Mouse (Mus musculus): ENCODE measurements at regions not wholly inside any gene's neighbourhood (a gene's known extent, or its start where the extent isn't known, plus 50 kb on each side); places are given as distances from the start of the nearest gene placed in this dataset.

DNA sequence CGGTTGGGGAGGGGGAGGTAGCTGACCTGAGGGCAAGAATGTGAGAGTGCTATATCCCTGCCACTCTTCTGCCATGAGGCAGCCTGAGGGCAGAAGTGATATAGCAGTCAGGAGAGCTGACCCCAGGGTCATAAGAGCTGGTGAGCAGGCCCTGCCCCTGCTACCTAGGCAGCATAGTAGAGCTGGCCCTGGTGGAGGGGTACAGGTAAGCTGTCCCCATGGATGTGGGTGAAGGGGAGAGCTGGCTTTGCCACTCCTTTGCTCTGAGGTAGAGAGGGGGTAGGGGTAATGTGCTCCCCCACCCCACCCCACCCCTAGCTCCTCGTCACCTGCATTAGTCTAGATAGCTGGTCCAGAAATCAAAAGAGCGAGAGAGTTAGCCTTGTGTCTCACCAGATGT, 61.3 kb upstream of the Gm3839 start:
- Histone ChIP-seq H3K27me3 (no peaks in the 10 kb centered on the region), H3K27ac (replicated peaks) (no peak overlapping the region), H3K4me3 (replicated peaks) (no peak overlapping the region), H3K4me2 (replicated peaks) (no peak overlapping the region), H3K4me1 (no peaks in the 10 kb centered on the region), H3K9ac (no peak overlapping the region), H3K9me3 (replicated peaks) (no peaks in the 10 kb centered on the region), H3K36me3 (no peaks in the 10 kb centered on the region)
- ATAC-seq (ENCODE audit: insufficient number of reproducible peaks, low FRiP score, low TSS enrichment, low read depth) = 0 out of 2 replicates have a peak, but pooled peaks have one; percentile 24
- 90% methylated on average over 3 of the region's 3 CpGs for WGBS

DNA sequence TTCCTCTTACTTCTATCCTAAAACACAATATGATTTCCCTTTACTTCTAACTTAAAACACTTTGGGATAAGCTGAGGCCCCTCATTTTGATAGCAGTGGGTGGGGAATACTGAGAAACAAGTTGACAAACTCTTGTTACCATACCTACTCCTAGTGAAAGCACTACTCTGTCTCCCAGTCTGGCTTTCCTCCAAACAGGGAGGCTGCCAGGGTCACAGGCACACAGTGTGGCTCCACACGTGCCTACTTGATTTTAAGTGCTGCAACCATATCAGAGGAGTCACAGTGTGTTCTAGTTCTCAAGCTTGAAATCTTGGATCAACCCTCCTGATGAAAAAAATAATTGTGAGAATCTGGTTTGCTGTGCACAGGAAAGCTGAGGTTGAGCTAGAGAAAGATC, 65.8 kb upstream of the Gm3839 start:
- H3K9me3 ChIP-seq (replicated peaks) = no peaks in the 10 kb centered on the region
- no peak overlapping the region for H3K27ac ChIP-seq (replicated peaks)
- no peak overlapping the region for H3K4me3 ChIP-seq (replicated peaks)
- H3K4me1 ChIP-seq = no peaks in the 10 kb centered on the region
- H3K9ac ChIP-seq = no peak overlapping the region
- no peaks in the 10 kb centered on the region for H3K36me3 ChIP-seq
- ATAC-seq (ENCODE audit: insufficient number of reproducible peaks, low FRiP score, low TSS enrichment, low read depth) = no peak
- 48% methylated on average over 1 of the region's 1 CpGs for WGBS
- H3K27me3 ChIP-seq = no peaks in the 10 kb centered on the region
- no peak overlapping the region for H3K4me2 ChIP-seq (replicated peaks)

DNA sequence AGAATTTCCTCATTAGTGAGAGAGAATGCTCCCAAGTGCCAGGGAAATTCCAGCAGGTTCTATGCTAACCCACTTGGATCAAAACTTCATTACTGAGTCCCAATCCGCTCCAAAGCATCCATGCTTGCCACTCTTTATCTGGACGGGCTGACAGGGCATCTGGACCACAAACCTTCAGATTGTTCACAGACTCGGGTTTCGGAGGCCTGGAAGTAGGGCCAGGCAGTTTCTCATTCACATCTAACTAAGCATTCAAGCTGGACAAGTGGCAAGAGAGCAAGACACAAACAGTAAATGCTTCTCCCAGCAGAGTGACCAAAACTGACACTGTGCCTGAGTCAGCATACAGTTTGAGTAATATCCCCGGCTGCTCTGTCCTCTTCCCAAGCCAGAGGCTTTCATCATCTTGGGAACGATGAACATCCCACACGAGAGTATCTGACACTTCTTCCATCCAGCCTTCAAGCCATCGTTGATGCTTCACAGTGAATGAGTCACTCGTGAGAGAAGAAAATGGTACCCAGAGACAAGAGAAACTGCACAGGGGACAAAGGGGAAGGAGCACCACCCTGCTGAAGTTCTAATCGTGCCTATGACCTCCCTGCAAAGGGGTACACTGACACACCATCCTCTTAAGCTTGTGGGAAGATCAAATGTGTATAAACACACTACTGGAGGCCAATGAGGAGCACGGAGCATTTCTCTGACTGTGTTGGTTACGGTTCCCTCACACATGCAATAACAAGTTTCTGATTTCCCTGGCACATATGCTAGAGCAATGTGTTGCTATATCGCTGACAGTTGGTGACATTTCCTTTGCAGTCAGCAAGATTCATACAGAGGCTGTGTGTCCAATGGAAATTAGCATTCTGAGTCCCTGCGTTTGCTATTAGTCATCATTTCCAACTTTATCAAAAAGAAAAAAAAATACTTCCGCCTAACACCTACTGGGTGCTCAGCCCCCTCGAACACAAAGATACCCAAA, 72.0 kb upstream of the Gm3839 start:
- no peak overlapping the region for H3K4me2 ChIP-seq (replicated peaks)
- H3K9me3 ChIP-seq (replicated peaks) = no peaks in the 10 kb centered on the region
- H3K36me3 ChIP-seq = no peaks in the 10 kb centered on the region
- 79% methylated on average over 16 of the region's 16 CpGs for WGBS
- no peak overlapping the region for H3K27ac ChIP-seq (replicated peaks)
- no peaks in the 10 kb centered on the region for H3K27me3 ChIP-seq
- H3K9ac ChIP-seq = no peak overlapping the region
- no peak overlapping the region for H3K4me3 ChIP-seq (replicated peaks)
- no peak for ATAC-seq (ENCODE audit: insufficient number of reproducible peaks, low FRiP score, low TSS enrichment, low read depth)
- H3K4me1 ChIP-seq = no peaks in the 10 kb centered on the region

DNA sequence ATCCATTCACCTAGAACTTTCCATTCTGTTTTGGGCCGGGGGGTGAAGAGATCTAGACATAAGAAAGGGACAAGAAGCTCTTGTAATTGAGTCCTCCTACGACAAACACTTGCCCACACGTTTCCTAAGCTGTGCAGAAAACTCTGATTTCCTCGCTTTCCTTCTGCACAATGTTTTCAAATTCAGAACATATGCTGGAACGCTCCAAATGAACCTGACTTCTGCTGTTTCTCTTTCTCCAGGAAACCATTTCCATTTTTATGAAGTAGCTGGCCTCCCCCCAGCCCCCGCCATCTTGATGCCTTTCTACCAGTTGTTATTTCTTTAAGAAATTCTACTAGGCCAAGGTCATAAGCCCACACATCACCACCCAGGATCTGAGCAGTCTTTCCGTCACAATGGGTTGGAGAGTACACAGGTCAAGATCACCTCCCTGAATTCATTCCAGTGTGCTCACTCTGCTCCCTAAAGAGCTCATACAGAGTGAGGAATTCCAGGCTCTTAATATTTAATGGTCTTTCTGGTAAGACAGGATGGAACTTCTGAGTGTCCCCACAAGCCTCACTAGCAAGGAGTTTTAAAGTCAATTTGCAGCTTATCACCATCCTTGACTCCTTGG, 78.7 kb upstream of the Gm3839 start:
- no peak overlapping the region for H3K4me2 ChIP-seq (replicated peaks)
- 0 out of 2 replicates have a peak, but pooled peaks cover 7% of the 10 kb centered on the region for H3K4me1 ChIP-seq
- WGBS = 50% methylated on average over 7 of the region's 7 CpGs
- H3K4me3 ChIP-seq (replicated peaks) = no peak overlapping the region
- no peaks in the 10 kb centered on the region for H3K27me3 ChIP-seq
- H3K9ac ChIP-seq = no peak overlapping the region
- H3K9me3 ChIP-seq (replicated peaks) = no peaks in the 10 kb centered on the region
- H3K27ac ChIP-seq (replicated peaks) = no peak overlapping the region
- no peak for ATAC-seq (ENCODE audit: insufficient number of reproducible peaks, low FRiP score, low TSS enrichment, low read depth)
- no peaks in the 10 kb centered on the region for H3K36me3 ChIP-seq

DNA sequence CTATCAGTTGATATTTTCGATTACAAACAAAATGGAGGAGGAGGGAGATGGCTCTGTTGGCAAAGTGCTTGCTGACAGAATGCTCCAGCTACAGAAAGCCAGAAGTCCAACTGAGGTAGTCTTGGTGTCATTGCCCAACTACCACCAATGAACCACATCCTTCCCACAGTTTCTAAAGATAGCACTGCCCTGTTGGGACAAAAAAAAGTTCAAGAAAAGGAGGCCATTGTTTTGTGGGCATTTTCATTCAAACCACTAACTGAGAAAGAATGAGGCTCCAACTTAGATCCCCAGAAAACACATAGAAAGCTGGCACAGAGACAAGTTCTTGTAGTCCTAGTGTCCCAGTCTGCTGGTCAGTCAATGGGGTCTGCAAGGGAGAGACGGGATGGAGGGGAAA, 82.1 kb upstream of the Gm3839 start:
- Histone ChIP-seq H3K9me3 (replicated peaks) (no peaks in the 10 kb centered on the region), H3K27ac (replicated peaks) (no peak overlapping the region), H3K4me2 (replicated peaks) (no peak overlapping the region), H3K36me3 (no peaks in the 10 kb centered on the region), H3K4me1 (0 out of 2 replicates have a peak, but pooled peaks cover 7% of the 10 kb centered on the region), H3K27me3 (no peaks in the 10 kb centered on the region), H3K4me3 (replicated peaks) (no peak overlapping the region), H3K9ac (no peak overlapping the region)
- no peak for ATAC-seq (ENCODE audit: insufficient number of reproducible peaks, low FRiP score, low TSS enrichment, low read depth)
- 77% methylated on average over 2 of the region's 2 CpGs for WGBS

DNA sequence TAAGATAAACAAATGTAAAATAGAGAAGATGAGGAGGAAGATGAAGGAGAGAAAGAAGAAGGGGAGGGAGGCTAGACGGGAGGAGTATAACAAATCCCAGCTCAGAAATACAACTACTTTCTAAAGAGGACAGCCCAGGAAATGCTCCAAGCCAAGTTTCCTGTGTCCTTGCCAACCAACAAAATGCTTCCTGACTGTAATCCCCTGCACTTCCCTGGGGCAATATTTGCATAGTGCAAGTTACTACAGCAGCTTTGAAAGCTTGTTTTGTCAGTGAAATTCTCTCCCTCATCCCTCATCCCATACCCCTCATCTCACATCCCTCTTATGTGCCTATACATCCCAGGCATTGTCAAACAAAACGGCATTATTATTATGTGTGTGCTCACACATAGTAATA, 83.7 kb upstream of the Gm3839 start:
- 0 out of 2 replicates have a peak, but pooled peaks cover 4% of the 10 kb centered on the region for H3K4me1 ChIP-seq

DNA sequence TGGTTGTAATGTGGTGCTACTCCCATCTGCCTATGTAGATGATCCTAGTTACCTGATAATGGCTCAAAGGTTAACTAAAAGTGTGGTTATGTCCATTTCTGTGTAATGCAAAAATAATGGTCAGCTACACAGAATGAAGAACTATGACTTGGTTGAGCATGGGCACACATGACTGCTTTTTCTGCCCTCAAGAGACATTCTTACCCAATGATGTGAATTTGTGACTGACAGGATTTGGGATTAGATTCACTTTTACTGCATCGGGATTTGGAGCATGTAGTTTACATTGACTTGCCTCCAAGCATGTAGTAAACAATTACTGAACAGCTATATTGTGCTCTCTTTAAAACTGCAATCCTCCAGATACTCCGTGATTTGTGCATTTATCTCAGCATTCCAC, 93.4 kb upstream of the Gm3839 start:
- H3K36me3 ChIP-seq = no peaks in the 10 kb centered on the region
- no peak overlapping the region for H3K27ac ChIP-seq (replicated peaks)
- WGBS = 85% methylated on average over 2 of the region's 2 CpGs
- no peaks in the 10 kb centered on the region for H3K27me3 ChIP-seq
- 0 out of 2 replicates have a peak, but pooled peaks cover 1% of the 10 kb centered on the region for H3K9me3 ChIP-seq (replicated peaks)
- no peaks in the 10 kb centered on the region for H3K4me1 ChIP-seq
- no peak overlapping the region for H3K4me2 ChIP-seq (replicated peaks)
- ATAC-seq (ENCODE audit: insufficient number of reproducible peaks, low FRiP score, low TSS enrichment, low read depth) = no peak
- H3K4me3 ChIP-seq (replicated peaks) = no peak overlapping the region
- H3K9ac ChIP-seq = no peak overlapping the region

More for the DNA sequence above, 83.7 kb upstream of the Gm3839 start:
- H3K4me2 ChIP-seq (replicated peaks) = no peak overlapping the region
- no peaks in the 10 kb centered on the region for H3K9me3 ChIP-seq (replicated peaks)
- no peaks in the 10 kb centered on the region for H3K36me3 ChIP-seq
- H3K9ac ChIP-seq = no peak overlapping the region
- no peak for ATAC-seq (ENCODE audit: insufficient number of reproducible peaks, low FRiP score, low TSS enrichment, low read depth)
- no peak overlapping the region for H3K4me3 ChIP-seq (replicated peaks)
- WGBS = 44% methylated on average over 2 of the region's 2 CpGs
- no peak overlapping the region for H3K27ac ChIP-seq (replicated peaks)
- H3K27me3 ChIP-seq = no peaks in the 10 kb centered on the region

DNA sequence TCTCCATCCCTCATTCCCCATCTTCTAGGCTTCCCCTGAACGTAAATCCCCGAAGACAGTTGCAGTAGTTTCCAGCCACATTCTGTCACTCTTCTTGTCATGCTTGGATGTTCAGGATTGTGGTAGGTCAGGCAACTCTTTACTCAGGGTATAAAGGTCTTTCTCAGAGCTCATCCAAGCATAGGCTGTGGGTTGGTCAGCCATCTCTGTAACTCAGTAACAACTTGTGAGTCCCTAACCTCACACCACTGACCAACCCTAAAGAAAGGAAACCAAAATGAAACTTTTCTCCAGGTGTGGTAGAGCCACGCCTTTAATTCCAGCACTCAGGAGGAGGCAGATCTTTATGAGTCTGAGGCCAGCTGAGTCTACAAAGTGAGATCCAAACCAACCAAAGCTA, 75.6 kb upstream of the Ptprg start:
- WGBS = 95% methylated on average over 3 of the region's 3 CpGs
- ATAC-seq (ENCODE audit: insufficient number of reproducible peaks, low FRiP score, low TSS enrichment, low read depth) = no peak
- no peaks in the 10 kb centered on the region for H3K4me1 ChIP-seq
- H3K9me3 ChIP-seq (replicated peaks) = no peaks in the 10 kb centered on the region
- H3K9ac ChIP-seq = no peak overlapping the region
- no peaks in the 10 kb centered on the region for H3K27me3 ChIP-seq
- no peak overlapping the region for H3K4me2 ChIP-seq (replicated peaks)
- H3K27ac ChIP-seq (replicated peaks) = no peak overlapping the region
- H3K36me3 ChIP-seq = no peaks in the 10 kb centered on the region
- H3K4me3 ChIP-seq (replicated peaks) = no peak overlapping the region

DNA sequence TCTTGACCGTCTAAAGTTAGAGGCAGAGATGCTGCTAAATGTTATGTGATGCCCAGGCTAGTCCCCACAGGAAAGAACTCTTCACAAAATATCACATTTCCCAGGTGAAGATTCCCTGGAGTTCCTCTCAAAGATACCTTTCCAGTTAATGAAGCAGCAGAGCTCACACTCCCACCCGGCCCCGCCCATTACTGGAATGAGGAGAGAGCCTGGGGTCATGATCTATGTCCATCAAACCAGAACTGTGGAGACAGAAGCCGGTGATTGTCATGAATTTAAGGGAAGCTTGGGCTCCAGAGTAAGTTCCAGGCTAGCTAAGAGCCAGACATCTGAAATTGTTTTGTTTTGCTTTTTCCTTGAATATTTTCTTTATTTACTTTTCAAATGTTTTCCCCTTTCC, 71.2 kb upstream of the Ptprg start:
- no peaks in the 10 kb centered on the region for H3K36me3 ChIP-seq
- H3K4me2 ChIP-seq (replicated peaks) = no peak overlapping the region
- no peaks in the 10 kb centered on the region for H3K4me1 ChIP-seq
- no peak for ATAC-seq (ENCODE audit: insufficient number of reproducible peaks, low FRiP score, low TSS enrichment, low read depth)
- no peak overlapping the region for H3K27ac ChIP-seq (replicated peaks)
- no peak overlapping the region for H3K4me3 ChIP-seq (replicated peaks)
- H3K27me3 ChIP-seq = no peaks in the 10 kb centered on the region
- H3K9me3 ChIP-seq (replicated peaks) = no peaks in the 10 kb centered on the region
- WGBS = 43% methylated on average over 4 of the region's 4 CpGs
- no peak overlapping the region for H3K9ac ChIP-seq

DNA sequence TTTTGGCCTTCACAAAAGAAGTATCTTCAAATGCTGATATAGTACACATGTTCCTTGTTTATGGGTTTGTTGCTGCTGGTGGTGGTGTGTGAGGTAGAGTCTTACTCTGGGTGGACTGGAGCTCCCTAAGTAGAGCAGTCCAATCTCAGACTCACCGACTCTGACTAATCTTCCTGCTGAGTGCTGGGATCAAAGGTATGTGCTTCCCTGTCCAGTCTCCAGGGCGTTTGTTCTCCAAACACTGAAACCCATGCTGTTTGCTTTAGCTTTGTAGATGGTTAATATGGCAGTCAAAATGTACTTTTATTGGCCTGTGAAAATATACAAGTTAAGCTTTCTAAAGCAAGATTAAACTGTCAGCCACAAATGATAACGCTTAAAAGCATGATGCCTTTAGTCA, 67.0 kb upstream of the Ptprg start:
- Histone ChIP-seq H3K27ac (replicated peaks) (no peak overlapping the region), H3K4me2 (replicated peaks) (no peak overlapping the region), H3K36me3 (no peaks in the 10 kb centered on the region), H3K4me3 (replicated peaks) (no peak overlapping the region), H3K9ac (no peak overlapping the region), H3K27me3 (no peaks in the 10 kb centered on the region), H3K4me1 (no peaks in the 10 kb centered on the region), H3K9me3 (replicated peaks) (no peaks in the 10 kb centered on the region)
- 61% methylated on average over 3 of the region's 3 CpGs for WGBS
- ATAC-seq (ENCODE audit: insufficient number of reproducible peaks, low FRiP score, low TSS enrichment, low read depth) = no peak

DNA sequence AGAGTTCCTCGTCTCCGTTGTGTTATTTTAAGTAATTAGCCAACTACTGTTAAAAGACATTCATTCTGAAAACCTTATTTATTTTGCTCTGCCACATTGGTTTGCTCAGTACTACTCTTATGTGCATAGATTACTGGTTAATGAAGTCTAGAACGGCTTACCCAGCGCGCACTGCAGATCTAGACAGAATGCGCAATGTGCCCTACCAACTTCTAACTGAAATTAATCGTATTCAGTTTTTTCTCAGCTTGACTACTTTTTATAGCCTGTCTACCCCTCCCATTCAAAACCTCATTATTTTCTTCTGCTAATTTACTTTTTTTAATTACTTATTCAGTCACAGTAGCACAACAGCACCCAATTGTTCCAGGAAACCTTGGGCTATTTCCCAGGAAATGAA, 51.6 kb upstream of the Ptprg start:
- Histone ChIP-seq H3K9ac (no peak overlapping the region), H3K9me3 (replicated peaks) (no peaks in the 10 kb centered on the region), H3K4me2 (replicated peaks) (no peak overlapping the region), H3K4me1 (peaks cover 5% of the 10 kb centered on the region; the same call in 1 of the 2 replicates), H3K36me3 (no peaks in the 10 kb centered on the region), H3K27ac (replicated peaks) (no peak overlapping the region), H3K4me3 (replicated peaks) (no peak overlapping the region), H3K27me3 (no peaks in the 10 kb centered on the region)
- no peak for ATAC-seq (ENCODE audit: insufficient number of reproducible peaks, low FRiP score, low TSS enrichment, low read depth)
- WGBS = 80% methylated on average over 7 of the region's 7 CpGs

Measured in embryonic facial prominence, embryonic 15.5 days (tissue).